Mouse (Mus musculus) liver, embryonic 14.5 days (tissue): ENCODE data around the gene Arsg. TPM values are rescaled to one million over a fixed set of nuclear protein-coding genes. Genes with fewer than 3 reads are reported as not detected.

ENCODE experiments used
- ATAC-seq: fragments of 200-750 bp; cut with Nextera tagmentation; 2 replicates; pipeline ENCODE4 v1.8.0; 2017; ENCODE audit warnings: moderate number of reproducible peaks, mild to moderate bottlenecking, moderate library complexity; ENCODE audit not compliant: insufficient read depth
- DNase-seq, 3 experiments: peaks; one replicate each; pipeline ENCODE4 v3.0.0-alpha.2; 2012 to 2013; ENCODE audit warnings: low read depth in 3 of 3, low spot score in 3 of 3
- H3K27ac ChIP-seq: fragments of 300-500 bp; sonication (generic); 2 replicates; pipeline ENCODE4 v1.5.1; 2014; ENCODE audit warnings: moderate library complexity, mild to moderate bottlenecking, control low read depth, inconsistent platforms
- H3K27me3 ChIP-seq: fragments of 300-500 bp; sonication (generic); 2 replicates; pipeline ENCODE4 v1.6.1; 2014; ENCODE audit warnings: mild to moderate bottlenecking, low read length, moderate library complexity; ENCODE audit not compliant: control insufficient read depth, insufficient read depth
- H3K36me3 ChIP-seq: fragments of 300-500 bp; sonication (generic); replicated peaks from 2 replicates; pipeline ENCODE4 v1.6.1; 2014; ENCODE audit warnings: low read depth; ENCODE audit not compliant: control insufficient read depth, insufficient read depth
- H3K4me1 ChIP-seq, 2 experiments: fragments of 200-500 bp in 1 of 2; fragments of 300-500 bp in 1 of 2; sonication (generic) in 1 of 2; replicated peaks; 2 replicates each; pipeline ENCODE4 v1.6.1; 2012 to 2014; ENCODE audit warnings: antibody characterized with exemption in 1 of 2, inconsistent platforms in 1 of 2, low read length in 1 of 2; ENCODE audit not compliant: control insufficient read depth in 2 of 2, insufficient read depth in 2 of 2
- H3K4me2 ChIP-seq: fragments of 300-500 bp; sonication (generic); 2 replicates; pipeline ENCODE4 v1.6.1; 2014; ENCODE audit warnings: low read depth, mild to moderate bottlenecking, control low read depth, moderate library complexity
- H3K4me3 ChIP-seq, 2 experiments: fragments of 200-500 bp in 1 of 2; fragments of 300-500 bp in 1 of 2; sonication (generic) in 1 of 2; 2 replicates each; pipeline ENCODE4 v1.5.1; 2012 to 2014; ENCODE audit warnings: low read depth in 2 of 2, low read length in 2 of 2, mild to moderate bottlenecking in 2 of 2, control low read depth in 1 of 2, inconsistent platforms in 1 of 2, moderate library complexity in 1 of 2; ENCODE audit not compliant: insufficient read depth in 1 of 2
- H3K9ac ChIP-seq: fragments of 300-500 bp; sonication (generic); replicated peaks from 2 replicates; pipeline ENCODE4 v1.6.1; 2014; ENCODE audit warnings: mild to moderate bottlenecking, control low read depth, moderate library complexity
- H3K9me3 ChIP-seq: fragments of 300-500 bp; sonication (generic); 2 replicates; pipeline ENCODE4 v1.6.1; 2016; ENCODE audit warnings: low read length, mixed read lengths; ENCODE audit not compliant: control insufficient read depth
- CTCF ChIP-seq: IDR thresholded peaks from 2 replicates; pipeline ENCODE4 v1.5.1; 2016; ENCODE audit warnings: antibody characterized with exemption, low read depth, control low read depth
- EP300 ChIP-seq: IDR thresholded peaks from 2 replicates; pipeline ENCODE4 v1.6.1; 2016; ENCODE audit warnings: antibody characterized with exemption, low read depth
- WGBS: fragments of 180-500 bp; shearing (Covaris S2); extraction: QIAGEN DNeasy Blood & Tissue Kit; methylation state at CpG from one replicate; pipeline ENCODE4 v1.1.7; 2014; ENCODE audit not compliant: insufficient replicate concordance; 5-methylcytosine and 5-hydroxymethylcytosine counted together
- polyA plus RNA-seq, 2 experiments: library from polyadenylated mRNA; depleted of rRNA in 1 of 2; stranded (reverse) in 1 of 2; unstranded in 1 of 2; fragments of >200 nt; fragmentation: Nextera tagmentation in 1 of 2; extraction: Ambion mirVana in 1 of 2; gene quantifications; 2 replicates each; pipeline versions ENCODE4 v1.2.1 to v1.2.3; 2012 to 2014

The Arsg gene
- polyA plus RNA-seq, 2 experiments = 2.3 to 3.8 TPM

GRCm38 (mm10) chr11:109472821-109473170 is 378 bp upstream of the Arsg start:
- Histone ChIP-seq H3K4me1 (peaks cover 32 to 47% of the 10 kb centered on the region in 2 experiments), H3K4me2 (peak overlapping the region; percentile 86), H3K4me3 (peak overlapping the region; percentile 69 to 94), H3K36me3 (peaks cover 8% of the 10 kb centered on the region), H3K27me3 (no peaks in the 10 kb centered on the region), H3K9me3 (no peaks in the 10 kb centered on the region), H3K9ac (peak overlapping the region; percentile 99), H3K27ac (peak overlapping the region; percentile 89)
- no peak for ATAC-seq
- no peak for TF ChIP-seq CTCF
- TF ChIP-seq EP300 = no peak
- DNase-seq = no peak
- under 1% methylated on average over 13 of the region's 13 CpGs for WGBS

- peak overlapping the region; percentile 86 for H3K4me2 ChIP-seq
- H3K27me3 ChIP-seq = no peaks in the 10 kb centered on the region
- no peaks in the 10 kb centered on the region; the same call in 1 of the 2 replicates for H3K36me3 ChIP-seq
- peak overlapping the region; percentile 89 for H3K27ac ChIP-seq
- no peaks in the 10 kb centered on the region for H3K9me3 ChIP-seq
- TF ChIP-seq CTCF (no peak; the same call in none of the 2 replicates), EP300 (no peak)
- no peak for DNase-seq
- H3K9ac ChIP-seq = peak overlapping the region; percentile 99
- WGBS = 5% methylated on average over 14 of the region's 14 CpGs
- H3K4me1 ChIP-seq = peaks cover 23 to 35% of the 10 kb centered on the region in 2 experiments
- peak overlapping the region; percentile 69 to 94 for H3K4me3 ChIP-seq
- ATAC-seq = no peak
Observed at GRCm38 (mm10) chr11:109474086-109474742, 1.0 kb downstream of the Arsg start.

- Histone ChIP-seq H3K4me1 (peaks cover 17 to 31% of the 10 kb centered on the region in 2 experiments), H3K27ac (no peak overlapping the region; the same call in 1 of the 2 replicates), H3K36me3 (no peaks in the 10 kb centered on the region; the same call in 1 of the 2 replicates), H3K9me3 (no peaks in the 10 kb centered on the region), H3K9ac (no peak overlapping the region), H3K27me3 (no peaks in the 10 kb centered on the region), H3K4me3 (no peak overlapping the region), H3K4me2 (peak overlapping the region; percentile 86)
- no peak for TF ChIP-seq CTCF
- no peak for TF ChIP-seq EP300
- 70% methylated on average over 13 of the region's 13 CpGs for WGBS
- DNase-seq = no peak
- no peak for ATAC-seq
Observed at GRCm38 (mm10) chr11:109474836-109475235, 1.7 kb downstream of the Arsg start.

- Histone ChIP-seq H3K4me1 (peaks cover 8 to 33% of the 10 kb centered on the region in 2 experiments; a peak in 3 of 4 replicates), H3K36me3 (no peaks in the 10 kb centered on the region), H3K4me3 (no peak overlapping the region), H3K27me3 (no peaks in the 10 kb centered on the region), H3K27ac (no peak overlapping the region), H3K9ac (no peak overlapping the region), H3K9me3 (no peaks in the 10 kb centered on the region), H3K4me2 (no peak overlapping the region)
- TF ChIP-seq CTCF = no peak
- TF ChIP-seq EP300 = no peak
- ATAC-seq (no peak), DNase-seq (no peak)
- 87% methylated on average over 4 of the region's 4 CpGs for WGBS
Observed at GRCm38 (mm10) chr11:109475717-109476116, 2.5 kb downstream of the Arsg start.

- Histone ChIP-seq H3K4me1 (peaks cover 8 to 31% of the 10 kb centered on the region in 2 experiments; a peak in 3 of 4 replicates), H3K27me3 (no peaks in the 10 kb centered on the region), H3K36me3 (no peaks in the 10 kb centered on the region), H3K4me2 (no peak overlapping the region), H3K4me3 (no peak overlapping the region), H3K9me3 (no peaks in the 10 kb centered on the region), H3K9ac (no peak overlapping the region; the same call in 1 of the 2 replicates), H3K27ac (peak overlapping the region; percentile 16; the same call in 1 of the 2 replicates)
- 47% methylated on average over 2 of the region's 2 CpGs for WGBS
- TF ChIP-seq CTCF (no peak), EP300 (no peak)
- DNase-seq = no peak
- no peak for ATAC-seq
Observed at GRCm38 (mm10) chr11:109476241-109476640, 3.1 kb downstream of the Arsg start.
